Mouse (Mus musculus) kidney, postnatal 4 days (tissue): ENCODE results near the gene Pcdh17.

ENCODE experiments used
- DNase-seq, 2 experiments: peaks; one replicate each; pipeline ENCODE4 v3.0.0; 2021; ENCODE audit warnings: mixed read lengths in 2 of 2

Pcdh17 gene

DNA sequence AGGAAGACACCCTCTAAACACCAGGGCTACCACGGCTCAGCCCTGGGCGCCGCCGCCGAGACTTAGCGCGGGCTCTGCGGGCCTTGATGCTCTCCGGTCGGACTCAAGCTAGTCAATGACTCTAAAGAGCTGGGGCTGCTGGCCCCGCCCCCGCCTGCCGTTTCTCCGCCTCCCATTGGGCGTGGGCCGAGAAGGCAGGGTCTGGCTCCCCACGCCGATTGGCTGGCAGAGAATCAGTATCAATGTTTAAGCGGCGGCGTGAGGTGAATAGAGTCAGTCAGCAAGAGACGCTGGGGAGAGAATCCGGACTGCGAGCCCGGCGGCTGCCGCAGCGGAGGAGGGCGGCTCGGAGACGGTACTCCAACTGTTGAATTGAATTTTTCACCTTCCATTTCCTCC, at the start of gene Pcdh17:
Gene Pcdh17 (plus strand): TSS at position 276 of the 399 bp plus-strand sequence.
- peak; percentile 95 to 97 for DNase-seq

DNA sequence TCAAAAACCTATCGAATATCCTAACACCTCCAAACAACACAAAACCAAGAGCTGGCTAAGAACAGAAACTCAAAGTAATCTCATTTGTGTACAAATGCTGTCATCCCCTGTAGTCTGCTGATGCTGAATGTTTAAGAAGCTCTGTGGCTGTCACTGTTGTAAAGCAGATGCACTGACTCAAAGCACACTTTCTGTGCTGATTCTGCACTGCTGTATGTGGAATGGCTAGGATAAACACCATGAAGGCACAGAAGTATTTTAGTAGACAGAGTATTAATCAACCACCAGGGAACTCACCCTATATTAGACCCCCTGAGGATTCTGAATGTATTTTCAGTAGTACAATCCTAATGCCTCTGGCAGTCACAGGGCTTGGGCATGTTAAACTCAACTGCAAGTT, 46.2 kb upstream of the Pcdh17 start:
- DNase-seq, result no peak

- DNase-seq, result no peak
These were observed 18.6 kb upstream of the Pcdh17 start for GRCm38 (mm10) chr14:84424736-84425135.

GRCm38 (mm10) chr14:84426616-84427015, 16.7 kb upstream of the Pcdh17 start:
- no peak for DNase-seq

- peak in 1 of 2 experiments; percentile 21 for DNase-seq
These were observed 5.1 kb upstream of the Pcdh17 start for GRCm38 (mm10) chr14:84438066-84438770.

DNA sequence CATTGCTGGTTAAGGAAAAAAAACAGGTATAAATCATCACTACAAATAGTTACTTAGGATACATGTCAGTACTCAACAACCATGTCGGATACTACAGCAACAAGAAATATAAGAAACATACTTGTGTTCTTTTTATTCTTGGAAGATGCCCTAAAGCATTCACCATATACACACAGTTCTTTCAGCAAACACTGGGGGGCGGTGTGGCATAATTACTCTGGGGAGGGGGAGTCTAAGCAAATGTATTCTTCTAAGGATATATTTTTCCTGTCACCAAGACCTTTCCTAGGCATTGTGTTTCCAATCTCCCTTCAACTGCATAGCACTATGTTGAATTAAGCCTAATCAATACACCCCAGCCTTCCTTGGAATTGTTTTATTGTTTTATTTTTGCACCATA, 2.5 kb upstream of the Pcdh17 start:
- DNase-seq, result peak; percentile 64 to 65

DNA sequence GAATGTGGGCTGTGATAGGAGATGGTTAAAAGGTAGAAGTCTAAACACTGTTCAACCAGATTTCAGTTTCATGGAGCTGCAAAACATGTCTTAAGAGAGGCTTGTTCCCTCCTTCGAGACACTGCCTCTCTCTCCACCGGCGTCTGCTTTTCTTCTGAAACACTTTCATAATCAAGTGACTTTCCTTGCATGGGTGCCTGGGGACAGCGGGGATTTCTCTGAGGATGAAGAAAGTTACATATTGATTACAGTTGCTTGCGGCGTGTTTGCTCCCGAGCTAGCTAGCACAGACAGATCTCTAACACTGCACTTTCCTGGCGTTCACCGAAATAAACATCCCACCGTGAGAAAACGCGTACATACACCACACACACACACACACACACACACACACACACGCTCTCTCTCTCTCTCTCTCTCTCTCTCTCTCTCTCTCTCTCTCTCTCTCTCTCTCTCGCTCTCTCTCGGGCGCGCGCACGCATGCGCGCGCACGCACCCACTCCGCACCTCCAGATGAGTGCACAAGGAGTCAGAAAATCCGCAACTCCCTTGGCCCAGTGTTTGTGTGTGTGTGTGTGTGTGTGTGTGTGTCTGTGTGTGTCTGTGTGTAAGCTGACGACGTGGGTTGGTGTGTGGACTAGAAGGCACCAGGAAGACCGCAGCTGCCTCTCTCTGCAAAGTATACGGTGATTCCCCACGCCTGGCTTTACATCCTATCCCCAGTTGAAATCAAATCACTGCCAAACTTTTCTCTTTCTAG, 655 bp upstream of the Pcdh17 start:
- DNase-seq, result peak in 1 of 2 experiments; percentile 51

DNA sequence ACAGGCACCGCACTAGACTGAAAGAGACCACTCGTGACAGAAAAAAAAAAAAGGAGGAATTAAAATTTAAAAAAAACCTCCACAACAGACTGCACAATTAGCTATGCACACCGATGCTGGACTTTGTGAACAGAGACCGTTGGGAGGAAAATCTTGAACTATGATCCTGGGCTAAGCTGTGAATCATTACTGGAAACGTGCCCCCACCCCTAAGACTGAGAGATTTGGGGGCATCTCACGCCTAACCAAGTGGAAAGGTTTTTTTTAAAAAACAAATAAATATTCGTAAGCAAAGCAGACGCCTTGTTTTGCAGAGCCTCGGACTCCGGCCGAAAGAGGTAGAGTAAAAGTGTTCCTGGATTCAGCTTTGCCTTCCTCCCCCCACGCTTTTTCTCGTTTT, 398 bp downstream of the Pcdh17 start:
- DNase-seq, result peak in 1 of 2 experiments; percentile 11

DNA sequence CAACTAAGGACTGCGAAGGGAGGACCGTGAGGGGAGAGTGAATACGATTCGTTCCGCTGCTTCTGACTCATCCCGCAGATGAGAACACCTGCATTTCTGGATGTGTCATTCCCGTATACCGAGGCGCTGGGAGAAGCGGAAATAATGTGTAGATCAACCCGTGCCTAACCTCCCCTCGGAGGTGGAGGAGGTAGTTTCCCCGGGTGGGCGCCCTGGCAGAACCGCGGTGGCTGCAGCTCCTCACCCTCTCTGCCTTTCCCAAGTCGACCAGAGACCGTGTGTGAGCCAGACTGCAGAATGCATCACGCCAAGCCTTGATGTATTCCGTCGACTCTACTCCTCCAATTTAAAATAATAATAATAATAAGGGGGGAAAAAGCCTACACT, 906 bp downstream of the Pcdh17 start:
- DNase-seq, result peak; percentile 24 to 31

DNA sequence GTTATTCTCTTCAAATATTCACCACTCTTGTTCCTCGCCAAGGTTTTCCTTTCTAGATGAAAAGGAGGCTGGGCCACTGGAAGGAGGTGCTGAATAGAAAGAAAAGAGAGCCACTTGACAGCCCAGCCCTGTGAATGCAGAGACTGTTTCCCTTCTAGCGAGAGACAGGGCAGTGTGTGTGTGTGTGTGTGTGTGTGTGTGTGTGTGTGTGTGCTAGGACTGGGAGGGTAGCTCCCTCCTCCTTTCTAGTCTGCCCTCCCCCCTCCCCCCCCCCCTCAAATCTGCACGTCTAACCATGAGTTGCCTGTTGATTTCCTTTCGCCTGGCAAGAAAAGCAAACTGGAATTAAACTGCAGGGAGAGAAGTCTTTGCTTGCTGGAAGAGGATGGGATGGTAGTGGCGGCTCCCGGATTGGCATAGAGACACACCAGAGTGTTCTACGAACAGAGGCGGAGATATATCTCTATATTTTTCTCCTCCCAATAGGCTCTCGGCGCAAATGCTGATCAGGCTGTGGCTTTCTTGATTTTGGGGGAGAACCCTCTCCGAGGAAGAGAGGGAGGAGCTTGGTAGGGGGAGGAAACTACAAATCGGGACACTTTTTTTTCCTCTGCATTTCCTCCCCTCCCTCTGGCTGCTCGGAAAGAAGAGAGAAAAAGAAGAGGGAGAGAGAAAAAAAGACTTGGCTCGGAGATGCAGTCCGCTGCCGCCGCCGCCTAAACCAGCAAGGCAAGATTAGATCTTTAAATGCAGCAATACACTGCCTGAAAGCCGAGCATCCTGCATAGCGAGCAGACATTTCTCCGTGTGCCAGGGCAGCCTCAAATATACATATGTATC, 1.5 kb downstream of the Pcdh17 start:
- DNase-seq, result peak; percentile 26 to 43

- peak; percentile 52 to 60 for DNase-seq
These were observed 2.4 kb downstream of the Pcdh17 start for GRCm38 (mm10) chr14:84445503-84446410.

DNA sequence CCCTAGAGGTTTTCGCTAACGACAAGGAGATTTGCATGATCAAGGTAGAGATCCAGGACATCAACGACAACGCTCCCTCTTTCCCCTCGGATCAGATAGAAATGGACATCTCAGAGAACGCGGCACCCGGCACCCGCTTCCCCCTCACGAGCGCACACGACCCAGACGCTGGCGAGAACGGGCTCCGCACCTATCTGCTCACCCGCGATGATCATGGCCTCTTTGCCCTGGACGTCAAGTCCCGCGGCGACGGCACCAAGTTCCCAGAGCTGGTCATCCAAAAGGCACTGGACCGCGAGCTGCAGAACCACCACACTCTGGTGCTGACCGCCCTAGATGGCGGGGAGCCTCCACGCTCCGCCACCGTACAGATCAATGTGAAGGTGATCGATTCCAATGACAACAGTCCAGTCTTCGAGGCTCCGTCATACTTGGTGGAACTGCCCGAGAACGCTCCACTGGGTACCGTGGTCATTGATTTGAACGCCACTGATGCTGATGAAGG, 3.1 kb downstream of the Pcdh17 start:
- peak; percentile 21 to 26 for DNase-seq

DNA sequence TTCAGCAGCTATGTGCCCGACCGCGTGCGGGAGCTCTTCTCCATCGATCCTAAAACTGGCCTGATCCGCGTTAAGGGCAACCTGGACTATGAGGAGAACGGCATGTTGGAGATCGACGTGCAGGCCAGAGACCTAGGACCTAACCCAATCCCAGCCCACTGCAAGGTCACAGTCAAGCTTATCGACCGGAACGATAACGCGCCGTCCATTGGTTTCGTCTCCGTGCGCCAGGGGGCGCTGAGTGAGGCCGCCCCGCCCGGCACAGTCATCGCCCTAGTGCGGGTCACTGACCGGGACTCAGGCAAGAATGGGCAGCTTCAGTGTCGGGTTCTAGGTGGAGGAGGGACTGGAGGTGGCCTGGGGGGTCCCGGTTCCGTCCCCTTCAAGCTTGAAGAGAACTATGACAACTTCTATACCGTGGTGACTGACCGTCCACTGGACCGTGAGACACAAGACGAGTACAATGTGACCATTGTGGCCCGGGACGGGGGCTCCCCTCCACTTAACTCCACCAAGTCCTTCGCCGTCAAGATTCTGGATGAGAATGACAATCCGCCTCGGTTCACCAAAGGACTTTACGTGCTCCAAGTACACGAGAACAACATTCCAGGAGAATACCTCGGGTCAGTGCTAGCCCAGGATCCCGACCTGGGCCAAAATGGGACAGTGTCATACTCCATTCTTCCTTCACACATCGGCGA, 3.7 kb downstream of the Pcdh17 start:
- peak; percentile 73 to 78 for DNase-seq

GRCm38 (mm10) chr14:84447661-84448380, 4.5 kb downstream of the Pcdh17 start:
- peak; percentile 22 to 32 for DNase-seq

DNA sequence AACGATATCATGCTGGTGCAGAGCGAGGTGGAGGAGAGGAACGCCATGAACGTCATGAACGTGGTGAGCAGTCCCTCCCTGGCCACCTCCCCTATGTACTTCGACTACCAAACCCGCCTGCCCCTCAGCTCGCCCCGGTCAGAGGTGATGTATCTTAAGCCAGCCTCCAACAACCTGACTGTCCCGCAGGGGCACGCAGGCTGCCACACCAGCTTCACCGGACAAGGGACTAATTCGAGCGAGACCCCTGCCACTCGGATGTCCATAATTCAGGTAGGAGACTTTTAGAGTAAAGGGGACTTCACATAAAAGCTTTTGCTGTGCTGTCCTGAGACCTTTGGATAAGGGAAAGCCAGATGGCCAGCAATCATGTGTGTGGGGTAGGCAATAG, 5.0 kb downstream of the Pcdh17 start:
- peak; percentile 12 to 16 for DNase-seq

DNA sequence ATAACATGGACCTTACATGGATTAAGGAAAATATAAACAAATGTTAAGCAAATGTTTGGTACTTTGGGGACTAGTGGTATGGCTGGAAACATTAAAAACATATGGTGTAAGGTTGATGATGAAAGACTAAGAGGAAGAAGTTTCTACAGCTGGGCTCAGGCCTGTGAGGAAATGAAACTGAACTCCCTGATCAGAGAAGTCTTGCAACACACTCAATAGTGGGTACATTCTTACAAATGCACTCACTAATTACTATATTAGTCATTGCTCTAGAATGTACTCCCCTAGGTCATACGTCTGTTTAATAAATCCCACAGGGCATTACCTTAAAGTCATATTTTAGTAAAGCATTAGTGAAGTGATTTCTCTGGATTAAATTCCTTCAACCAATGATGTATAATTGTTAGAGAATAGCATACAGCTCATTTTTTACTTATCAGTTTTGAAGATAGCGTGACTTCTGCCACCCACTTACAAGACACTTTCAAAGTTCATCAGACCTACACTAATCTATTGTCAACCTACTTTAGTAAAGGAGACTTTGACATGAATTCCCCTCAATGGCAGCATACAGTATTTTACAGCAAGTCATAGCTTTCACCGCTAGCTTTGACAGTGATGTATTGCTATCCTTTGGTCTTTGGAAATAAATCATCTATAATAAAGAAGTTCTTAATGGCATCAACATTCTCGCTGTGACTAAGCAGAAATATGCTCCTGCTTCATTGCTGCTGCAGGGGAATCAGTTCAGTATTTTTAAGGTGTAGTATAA, 10.9 kb downstream of the Pcdh17 start:
- DNase-seq, result no peak

GRCm38 (mm10) chr14:84475491-84475890, 32.1 kb downstream of the Pcdh17 start:
- DNase-seq, result no peak

DNA sequence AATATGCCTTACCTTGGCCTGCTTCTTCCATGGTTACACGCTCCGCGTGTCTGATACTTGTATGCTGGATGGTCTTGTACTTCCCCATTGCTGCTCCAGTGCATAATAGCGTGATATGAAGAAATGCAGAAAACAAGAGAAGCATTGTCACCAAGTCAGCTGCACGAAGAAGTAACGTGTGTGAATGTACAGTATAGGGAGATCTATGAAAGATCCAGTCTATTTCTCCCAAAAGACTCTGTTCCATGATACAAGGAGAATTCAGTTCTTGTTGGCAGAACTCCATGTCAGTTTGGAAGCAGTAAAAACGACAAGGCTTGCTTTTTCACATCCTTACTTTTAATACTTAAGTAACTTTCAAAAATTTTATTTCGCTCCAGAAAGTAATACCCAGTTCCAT, 33.0 kb downstream of the Pcdh17 start:
- DNase-seq, result no peak

GRCm38 (mm10) chr14:84476906-84477305, 33.5 kb downstream of the Pcdh17 start:
- no peak for DNase-seq

DNA sequence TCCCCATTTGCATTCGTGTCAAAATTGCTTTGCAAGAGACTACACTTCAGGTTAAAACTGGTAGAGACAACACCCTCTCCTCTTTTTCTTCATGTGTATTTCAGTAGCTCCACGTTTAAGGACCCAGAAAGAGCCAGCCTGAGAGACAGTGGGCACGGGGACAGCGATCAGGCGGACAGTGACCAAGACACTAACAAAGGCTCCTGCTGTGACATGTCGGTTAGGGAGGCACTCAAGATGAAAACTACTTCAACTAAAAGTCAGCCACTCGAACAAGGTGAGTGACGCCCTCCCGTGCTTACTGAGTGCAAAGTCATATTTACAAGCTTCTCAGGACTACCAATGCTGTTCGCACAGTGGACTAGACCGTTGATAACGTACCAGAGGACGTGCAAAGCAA, 34.0 kb downstream of the Pcdh17 start:
- DNase-seq, result peak in 1 of 2 experiments; percentile 2
